Mouse (Mus musculus) G1E (cell line): ENCODE data around the gene Mmel1.

ENCODE experiments used
- CTCF ChIP-seq: IDR thresholded peaks from 2 replicates; pipeline ENCODE4 v1.5.1; 2012; ENCODE audit warnings: low read depth, low read length, inconsistent platforms, mixed read lengths
- GATA1 ChIP-seq: IDR thresholded peaks from 2 replicates; pipeline ENCODE4 v1.6.1; 2012; ENCODE audit warnings: borderline replicate concordance, low read length, inconsistent platforms, mixed read lengths
- POLR2AphosphoS5 ChIP-seq: IDR thresholded peaks from 2 replicates; pipeline ENCODE4 v1.6.1; 2012; ENCODE audit warnings: low read depth, low read length, inconsistent platforms; ENCODE audit not compliant: insufficient replicate concordance
- TAL1 ChIP-seq: conservative IDR thresholded peaks from 2 replicates; pipeline ENCODE4 v1.6.1; 2012; ENCODE audit warnings: low read depth, low read length, inconsistent platforms, mixed read lengths

DNA sequence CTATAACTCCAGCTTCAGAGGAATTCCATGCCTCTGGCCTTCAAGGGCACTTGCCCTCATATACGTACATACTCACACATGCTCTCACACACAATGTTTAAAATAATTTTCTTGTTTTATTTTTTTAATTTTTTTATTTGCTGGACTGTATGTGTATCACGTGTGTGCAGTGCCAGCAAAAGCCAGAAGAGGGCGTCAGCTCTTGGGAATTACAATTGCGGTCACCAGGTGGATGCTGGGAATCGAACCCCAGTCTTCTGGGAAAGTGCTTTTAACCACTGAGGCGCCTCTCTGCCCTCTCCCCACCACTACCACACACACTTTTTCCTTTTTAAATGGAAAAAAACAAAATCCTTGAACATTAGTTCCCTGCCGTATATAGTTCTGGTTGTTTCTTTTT, 12.5 kb upstream of the Mmel1 start:
- TF ChIP-seq CTCF (no peak), POLR2AphosphoS5 (no peak), TAL1 (no peak), GATA1 (no peak)
